Mouse (Mus musculus) macrophage (primary cell): ENCODE results near the gene Plekhg2. TPM values are rescaled to one million over a fixed set of nuclear protein-coding genes. Genes with fewer than 3 reads are reported as not detected.

Source experiments
- H3K27ac ChIP-seq: fragments of 350-480 bp; formaldehyde crosslinking; 2 replicates; pipeline ENCODE4 v1.9.0; 2021
- H3K36me3 ChIP-seq: fragments of 350-480 bp; formaldehyde crosslinking; 2 replicates; pipeline ENCODE4 v1.9.0; 2021; ENCODE audit errors: inconsistent target
- H3K4me3 ChIP-seq: fragments of 350-480 bp; formaldehyde crosslinking; 2 replicates; pipeline ENCODE4 v1.9.0; 2021; ENCODE audit errors: inconsistent target
- H3K79me2 ChIP-seq: fragments of 350-480 bp; formaldehyde crosslinking; 2 replicates; pipeline ENCODE4 v1.9.0; 2021; ENCODE audit errors: inconsistent target
- WGBS: methylation state at CpG from one replicate; pipeline ENCODE4 v1.1.7; 2026; ENCODE audit warnings: inconsistent platforms; ENCODE audit not compliant: missing documents; 5-methylcytosine and 5-hydroxymethylcytosine counted together
- polyA plus RNA-seq: library from polyadenylated mRNA; stranded (reverse); fragments of 250-400 nt; gene quantifications from 3 replicates; pipeline ENCODE4 v1.2.4, GENCODE M21; 2018; ENCODE audit warnings: inconsistent platforms

Gene Plekhg2
- polyA plus RNA-seq, 1 experiment from 2014 or later = 7.0 TPM

DNA sequence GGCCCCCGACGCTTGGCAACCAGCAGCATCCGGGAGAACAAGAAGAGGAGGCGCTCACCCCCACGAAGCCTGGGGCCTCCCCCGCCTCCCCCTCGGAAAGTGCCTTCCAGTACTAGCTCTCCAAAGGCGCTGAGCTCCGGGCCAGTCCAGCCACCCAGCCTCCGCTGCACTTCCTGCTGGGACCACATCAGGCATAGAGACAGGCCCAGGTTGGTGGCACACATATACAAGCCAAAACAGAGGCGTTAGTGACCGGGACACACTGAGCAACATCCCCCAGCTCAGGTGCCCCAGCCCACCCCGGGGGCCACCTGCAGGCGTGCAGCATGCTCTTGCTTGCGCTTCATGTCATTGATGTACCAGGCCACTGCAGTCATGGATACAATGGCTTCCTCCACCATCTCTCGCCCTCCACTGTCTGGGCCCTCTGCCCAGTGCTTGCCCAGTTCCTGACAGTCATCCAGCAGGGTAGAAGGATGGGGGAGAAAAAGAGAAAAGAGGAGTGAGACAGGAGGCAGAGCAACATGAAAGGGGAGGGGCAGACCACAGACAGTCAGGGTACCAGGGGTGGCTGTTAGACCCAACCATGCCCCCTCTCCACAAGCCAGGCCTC is 4.6 kb downstream of the Plekhg2 start:
- Histone ChIP-seq H3K36me3 (no peaks in the 10 kb centered on the region), H3K79me2 (no peaks in the 10 kb centered on the region), H3K27ac (no peak overlapping the region), H3K4me3 (no peak overlapping the region)
- WGBS = 91% methylated on average over 12 of the region's 16 CpGs

DNA sequence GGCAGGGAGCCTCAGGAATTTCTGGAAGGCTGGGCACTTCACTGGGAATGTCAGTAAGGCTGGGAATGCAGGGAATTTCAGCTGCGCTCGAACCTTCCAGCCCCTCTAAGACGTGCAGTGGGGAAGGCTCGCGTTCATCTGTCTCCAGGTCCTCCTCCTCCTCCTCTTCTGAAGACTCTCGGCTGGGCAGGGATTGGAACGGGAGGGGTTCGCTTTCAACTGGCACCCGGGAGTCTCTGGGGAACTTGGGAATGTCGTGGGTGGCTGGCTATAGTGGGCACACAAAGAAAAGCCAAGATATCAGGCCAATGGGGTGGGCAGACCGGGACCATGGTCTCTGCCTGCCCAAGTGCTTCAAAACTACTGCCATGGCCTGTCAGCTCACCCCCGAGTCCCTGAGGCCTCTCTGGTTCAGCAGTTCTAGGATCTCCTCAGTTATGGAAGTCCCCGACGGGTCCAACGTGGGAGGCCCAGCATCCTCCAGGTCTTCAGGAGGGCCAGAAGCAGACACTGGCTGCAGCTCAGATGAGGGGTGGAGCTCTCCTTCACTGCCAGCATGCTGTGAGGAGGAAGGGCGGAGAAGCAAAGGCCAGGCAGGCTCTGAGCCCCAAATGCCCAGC is 9.8 kb downstream of the Plekhg2 start:
- no peak overlapping the region for H3K4me3 ChIP-seq
- no peak overlapping the region for H3K27ac ChIP-seq
- no peaks in the 10 kb centered on the region for H3K79me2 ChIP-seq
- 0 out of 2 replicates have a peak, but pooled peaks cover 4% of the 10 kb centered on the region for H3K36me3 ChIP-seq
- 91% methylated on average over 14 of the region's 16 CpGs for WGBS

DNA sequence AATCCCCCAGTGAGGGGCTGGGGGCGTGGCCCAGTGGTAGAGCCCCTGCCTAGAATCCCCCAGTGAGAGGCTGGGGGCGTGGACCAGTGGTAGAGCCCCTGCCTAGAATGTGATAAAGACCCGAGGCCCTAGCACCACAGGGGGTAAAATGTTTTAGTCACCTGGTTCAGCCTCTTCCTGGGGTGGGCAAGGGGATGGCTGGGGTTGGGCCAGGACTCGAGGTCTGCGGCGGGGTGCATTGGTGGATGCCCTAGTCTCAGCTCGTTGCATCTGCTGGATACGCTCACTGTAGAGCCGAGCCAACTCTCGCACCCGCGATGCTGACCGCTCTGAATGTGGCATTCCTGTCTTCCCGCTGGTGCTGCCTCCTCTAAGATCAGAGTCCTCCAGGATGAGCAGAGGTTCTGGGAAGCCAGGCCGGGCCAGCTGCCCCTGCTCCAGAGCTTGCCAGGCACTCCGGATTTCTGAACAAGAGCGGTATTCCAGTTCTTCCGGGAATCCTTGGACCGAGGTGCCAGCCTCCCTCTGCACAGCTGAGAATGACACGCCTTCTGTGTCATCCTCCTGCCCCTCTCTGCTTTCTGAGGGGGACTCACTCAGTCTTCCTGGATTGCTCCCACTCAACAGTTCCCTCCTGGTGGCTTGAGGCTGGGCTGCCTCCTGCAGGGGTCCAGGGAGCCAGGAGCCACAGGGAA is 10.6 kb downstream of the Plekhg2 start:
- Histone ChIP-seq H3K4me3 (no peak overlapping the region), H3K79me2 (no peaks in the 10 kb centered on the region), H3K27ac (no peak overlapping the region), H3K36me3 (0 out of 2 replicates have a peak, but pooled peaks cover 4% of the 10 kb centered on the region)
- WGBS = 94% methylated on average over 18 of the region's 20 CpGs

DNA sequence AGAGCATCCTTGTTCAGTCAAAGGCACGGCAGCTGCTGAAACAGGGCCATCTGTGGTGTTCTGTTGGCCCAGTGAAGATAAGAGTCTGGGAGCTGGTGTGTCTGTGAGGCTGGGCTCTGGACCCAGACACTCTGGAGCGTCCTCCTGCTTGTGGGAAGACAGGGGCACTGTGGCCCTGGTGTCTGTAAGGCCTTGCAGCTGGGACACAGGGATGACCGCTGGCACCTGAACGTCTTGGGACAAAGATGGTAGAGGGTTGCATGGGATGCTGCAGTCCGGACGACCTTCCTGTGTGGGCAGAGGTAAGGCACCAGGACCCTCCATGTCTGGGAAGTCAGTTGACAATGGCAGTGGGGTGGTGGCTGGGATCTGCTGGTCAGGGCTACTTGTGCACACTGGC is 12.1 kb downstream of the Plekhg2 start:
- 94% methylated on average over 6 of the region's 6 CpGs for WGBS
- Histone ChIP-seq H3K27ac (no peak overlapping the region), H3K79me2 (no peaks in the 10 kb centered on the region), H3K4me3 (no peak overlapping the region), H3K36me3 (0 out of 2 replicates have a peak, but pooled peaks cover 4% of the 10 kb centered on the region)

DNA sequence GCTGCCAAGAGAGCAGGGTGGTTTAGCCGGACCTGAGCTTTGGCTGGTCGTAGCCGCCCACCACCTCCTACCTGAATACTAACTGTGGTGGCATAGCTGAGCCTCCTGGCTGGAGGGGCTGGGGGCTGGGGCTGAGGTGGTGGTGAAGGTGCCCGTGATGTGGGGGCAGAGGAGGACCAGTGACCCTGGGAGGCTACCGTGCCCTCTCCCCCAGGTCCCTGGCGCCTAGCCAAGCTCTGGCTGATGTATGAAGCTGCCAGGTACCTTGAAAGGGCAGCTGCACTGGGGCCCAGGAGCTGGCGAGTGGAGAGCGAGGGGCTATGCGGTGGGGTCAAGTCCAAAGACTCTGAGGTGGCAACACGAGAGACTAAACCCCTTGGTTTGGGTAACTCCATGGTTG is 12.5 kb downstream of the Plekhg2 start:
- Histone ChIP-seq H3K36me3 (0 out of 2 replicates have a peak, but pooled peaks cover 4% of the 10 kb centered on the region), H3K79me2 (no peaks in the 10 kb centered on the region)
- WGBS = 92% methylated on average over 10 of the region's 10 CpGs

DNA sequence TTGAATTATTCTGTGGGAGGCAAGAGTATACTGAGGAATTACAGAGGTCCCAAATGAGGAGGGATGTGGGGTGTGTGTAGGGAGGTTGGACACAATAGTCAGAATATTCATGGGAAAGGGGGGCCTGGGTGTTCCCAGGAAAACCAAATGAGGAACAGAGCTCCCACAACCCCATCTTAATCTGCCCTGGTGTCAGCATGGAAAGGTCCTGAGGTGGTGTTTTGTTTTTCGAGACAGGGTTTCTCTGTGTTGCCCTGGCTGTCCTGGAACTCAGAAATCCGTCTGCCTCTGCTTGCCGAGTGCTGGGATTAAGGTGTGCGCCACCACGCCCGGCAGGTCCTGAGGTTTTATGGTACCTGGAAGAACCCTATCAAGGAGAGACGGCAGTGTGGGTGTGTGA is 14.0 kb downstream of the Plekhg2 start:
- Histone ChIP-seq H3K4me3 (no peak overlapping the region), H3K27ac (no peak overlapping the region), H3K79me2 (no peaks in the 10 kb centered on the region), H3K36me3 (peaks cover 16% of the 10 kb centered on the region; the same call in 1 of the 2 replicates)
- 85% methylated on average over 7 of the region's 7 CpGs for WGBS

More for the DNA sequence above, 12.5 kb downstream of the Plekhg2 start:
- Histone ChIP-seq H3K27ac (no peak overlapping the region), H3K4me3 (no peak overlapping the region)

DNA sequence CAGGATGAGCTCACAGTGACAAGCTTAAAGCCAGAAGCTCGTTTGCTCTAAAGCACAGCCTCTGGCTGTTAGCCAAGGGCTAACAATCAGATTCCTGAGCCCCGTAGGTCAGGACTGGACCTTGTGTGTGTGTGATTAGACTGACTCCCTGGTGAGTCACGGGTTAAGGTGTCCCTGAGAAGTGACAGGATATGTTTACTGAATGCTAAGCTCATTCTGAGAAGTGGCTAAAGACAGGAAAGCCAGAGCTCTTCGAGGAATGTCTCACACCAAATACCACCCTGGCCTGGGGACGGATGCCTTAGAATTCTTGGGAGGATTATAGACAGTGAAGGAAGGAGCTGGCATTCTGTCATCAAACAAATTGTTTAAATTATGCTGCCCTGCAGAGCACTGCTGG is 14.4 kb downstream of the Plekhg2 start:
- no peaks in the 10 kb centered on the region for H3K79me2 ChIP-seq
- WGBS = 48% methylated on average over 5 of the region's 5 CpGs
- no peak overlapping the region for H3K27ac ChIP-seq
- no peak overlapping the region for H3K4me3 ChIP-seq
- peaks cover 20% of the 10 kb centered on the region; the same call in 1 of the 2 replicates for H3K36me3 ChIP-seq

DNA sequence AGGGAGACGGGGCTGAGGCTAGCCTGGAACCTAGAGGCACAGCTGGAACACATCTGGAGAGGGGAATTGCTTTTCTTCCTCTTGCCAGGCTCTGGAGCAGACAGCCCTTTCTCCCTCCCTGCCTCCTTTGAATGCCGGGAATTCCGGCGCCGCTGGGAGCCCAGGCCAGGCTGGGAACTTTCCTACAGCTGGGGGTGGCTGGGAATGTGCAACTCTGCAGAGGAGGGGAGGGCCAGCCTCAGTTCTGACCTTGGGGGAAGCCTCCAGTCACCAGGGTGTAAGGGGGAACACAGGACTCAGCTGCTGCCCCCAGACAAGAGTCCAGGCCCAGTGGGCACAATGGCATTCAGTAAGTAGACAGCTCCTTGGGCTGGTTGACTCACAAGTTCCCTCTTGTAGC is 15.4 kb downstream of the Plekhg2 start:
- Histone ChIP-seq H3K36me3 (peaks cover 23% of the 10 kb centered on the region; the same call in 1 of the 2 replicates), H3K4me3 (no peak overlapping the region), H3K27ac (no peak overlapping the region), H3K79me2 (peaks cover 4% of the 10 kb centered on the region)
- WGBS = 70% methylated on average over 5 of the region's 5 CpGs

DNA sequence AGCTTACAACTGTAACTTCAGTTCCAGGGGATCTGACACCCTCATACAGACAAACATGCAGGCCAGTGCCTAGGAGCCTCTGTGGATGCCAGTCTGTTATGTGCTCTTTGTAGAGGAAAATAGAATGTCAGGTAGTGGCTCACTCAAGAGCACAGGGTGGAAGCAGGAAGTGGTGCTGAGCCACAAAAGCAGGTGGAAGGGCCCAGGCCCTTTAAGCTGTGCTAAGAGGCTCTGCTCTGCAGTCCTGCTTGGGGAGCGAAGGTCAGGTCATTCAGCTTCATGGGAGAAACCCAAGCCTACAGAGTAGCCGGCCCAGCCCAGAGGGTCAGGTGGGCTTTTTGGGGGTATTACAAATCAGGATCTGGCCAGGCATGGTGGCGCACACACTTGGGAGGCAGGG is 17.2 kb downstream of the Plekhg2 start:
- 69% methylated on average over 2 of the region's 3 CpGs for WGBS
- Histone ChIP-seq H3K4me3 (no peak overlapping the region), H3K36me3 (peaks cover 22% of the 10 kb centered on the region; the same call in 1 of the 2 replicates), H3K27ac (no peak overlapping the region), H3K79me2 (peaks cover 18% of the 10 kb centered on the region)

DNA sequence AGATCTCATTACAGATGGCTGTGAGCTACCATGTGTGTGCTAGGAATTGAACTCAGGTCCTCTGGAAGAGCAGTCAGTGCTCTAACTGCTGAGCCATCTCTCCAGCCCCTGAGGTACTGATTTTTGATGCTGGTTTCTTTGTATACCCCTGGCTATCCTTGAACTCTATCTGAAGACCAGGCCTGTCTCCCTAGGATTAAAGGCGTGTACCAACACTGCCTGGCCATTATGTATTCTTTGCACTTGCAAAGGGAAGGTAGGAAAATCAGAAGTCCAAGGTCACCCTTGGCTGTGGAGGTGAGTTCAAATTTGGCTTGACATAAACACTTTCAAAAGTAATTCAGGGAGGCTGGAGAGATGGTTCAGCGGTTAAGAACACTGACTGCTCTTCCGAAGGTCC is 17.8 kb downstream of the Plekhg2 start:
- no peak overlapping the region for H3K27ac ChIP-seq
- H3K79me2 ChIP-seq = peaks cover 18% of the 10 kb centered on the region
- WGBS = 91% methylated on average over 2 of the region's 3 CpGs

DNA sequence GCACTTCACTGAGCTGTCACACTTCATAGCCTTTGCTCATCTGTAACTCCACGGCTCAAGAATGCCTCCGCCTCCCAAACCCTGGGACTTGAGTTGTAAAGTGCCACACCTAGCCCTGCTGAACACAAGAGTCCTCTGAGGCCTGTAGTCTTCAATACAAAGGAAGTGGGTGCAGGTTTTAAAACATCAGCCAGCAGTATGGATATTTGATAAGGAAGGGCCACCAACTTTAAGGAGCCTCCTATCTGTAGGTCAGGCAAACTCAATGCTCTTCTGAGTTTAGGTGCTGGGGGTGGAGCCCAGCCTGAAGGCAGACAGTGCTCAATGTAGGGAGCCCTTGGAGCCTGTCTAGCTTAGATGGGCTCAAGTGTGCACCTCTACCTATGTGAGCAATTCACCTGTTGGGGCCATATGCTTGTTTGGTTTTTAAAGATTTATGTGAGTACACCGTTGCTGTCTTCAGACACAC is 18.3 kb downstream of the Plekhg2 start:
- 97% methylated on average over 3 of the region's 3 CpGs for WGBS
- H3K27ac ChIP-seq = no peak overlapping the region
- no peak overlapping the region for H3K4me3 ChIP-seq
- H3K79me2 ChIP-seq = peaks cover 18% of the 10 kb centered on the region
- H3K36me3 ChIP-seq = peaks cover 22% of the 10 kb centered on the region; the same call in 1 of the 2 replicates

More for the DNA sequence above, 17.8 kb downstream of the Plekhg2 start:
- Histone ChIP-seq H3K4me3 (no peak overlapping the region), H3K36me3 (peaks cover 22% of the 10 kb centered on the region; the same call in 1 of the 2 replicates)

DNA sequence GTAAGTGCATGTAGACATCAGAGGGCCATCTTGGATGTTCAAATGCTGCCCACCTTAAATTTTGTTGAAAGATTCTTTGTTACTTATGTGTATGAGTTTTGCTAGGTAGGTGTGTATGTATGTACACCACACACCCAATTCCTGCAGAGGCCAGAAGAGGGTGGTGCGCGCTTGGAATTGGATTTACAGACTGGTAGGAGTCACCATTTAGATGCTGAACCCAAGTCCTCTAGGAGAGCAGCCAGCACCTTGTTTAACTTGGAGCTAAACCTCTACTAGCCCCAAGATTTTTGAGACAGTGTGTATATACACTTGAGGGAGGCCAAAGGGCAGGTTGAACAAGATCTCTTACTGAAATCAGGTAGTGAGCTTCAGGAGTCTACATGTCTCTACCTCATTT is 19.1 kb downstream of the Plekhg2 start:
- WGBS = 100% methylated on average over 2 of the region's 2 CpGs
- Histone ChIP-seq H3K36me3 (peaks cover 22% of the 10 kb centered on the region; the same call in 1 of the 2 replicates), H3K79me2 (peaks cover 18% of the 10 kb centered on the region), H3K4me3 (no peak overlapping the region), H3K27ac (no peak overlapping the region)

DNA sequence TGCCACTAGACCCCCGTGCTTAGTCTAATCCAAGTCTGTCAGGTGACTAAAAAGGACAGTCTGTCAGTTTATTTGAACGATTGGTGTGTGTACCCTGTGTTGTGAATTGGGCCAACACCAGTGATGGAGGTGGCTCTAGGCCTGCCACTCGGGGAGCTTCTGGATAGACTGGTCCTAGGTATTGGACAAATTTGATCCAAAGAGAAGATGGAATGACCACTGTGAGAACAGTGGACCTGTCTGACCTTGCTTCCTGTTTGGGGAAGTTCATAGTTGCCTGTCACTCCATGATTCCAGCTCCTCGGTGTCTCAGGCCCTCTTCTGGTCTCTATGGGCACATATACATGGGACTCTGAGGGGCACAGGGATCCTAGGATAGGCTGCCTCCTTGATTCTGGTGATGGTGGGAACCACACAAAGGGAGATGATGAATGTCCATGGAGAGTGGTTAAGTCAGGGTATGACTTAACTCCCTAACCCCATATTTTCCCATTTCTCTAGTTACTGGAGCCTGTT is 20.7 kb downstream of the Plekhg2 start:
- H3K4me3 ChIP-seq = peak overlapping the region; percentile 98
- peaks cover 18% of the 10 kb centered on the region for H3K79me2 ChIP-seq
- peak overlapping the region; percentile 59; the same call in 1 of the 2 replicates for H3K27ac ChIP-seq
- WGBS = 6% methylated on average over 4 of the region's 4 CpGs
- H3K36me3 ChIP-seq = peaks cover 22% of the 10 kb centered on the region; the same call in 1 of the 2 replicates

DNA sequence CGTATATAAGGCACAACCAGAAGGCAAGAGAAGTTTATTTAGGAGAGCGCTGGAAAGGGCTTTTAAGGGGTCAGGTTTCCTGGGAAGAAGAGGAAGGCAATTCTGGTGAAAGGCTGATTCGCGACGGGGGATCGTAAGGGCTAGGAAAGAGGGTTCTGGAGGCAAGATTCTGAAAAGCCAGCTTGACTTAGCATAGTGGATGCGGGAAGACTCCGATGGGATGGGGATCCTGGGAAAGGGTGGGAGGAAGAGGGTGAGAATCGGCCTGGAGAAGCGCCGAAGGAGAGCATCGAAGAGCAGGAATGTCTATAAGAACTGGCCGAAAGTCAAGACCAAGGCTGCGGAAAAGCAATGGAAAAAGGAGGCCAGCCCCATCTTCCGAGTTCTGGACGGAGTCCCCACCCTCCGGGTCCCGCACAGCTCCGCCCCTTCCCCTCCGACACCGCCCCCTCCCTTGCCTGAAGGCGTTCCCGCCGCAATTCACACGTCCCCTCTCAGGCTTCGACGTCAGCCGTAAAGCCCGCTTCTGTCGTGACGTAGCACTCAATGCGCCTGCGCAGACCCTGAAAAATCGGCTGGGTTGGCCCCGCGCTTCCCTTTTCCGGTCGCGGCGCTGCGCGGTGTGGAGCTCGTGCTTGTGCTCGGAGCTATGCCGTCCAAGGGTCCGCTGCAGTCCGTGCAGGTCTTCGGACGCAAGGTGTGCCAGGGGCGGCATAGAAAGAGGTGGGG is 22.1 kb downstream of the Plekhg2 start, which contains the start of gene Rps16:
TSS of gene Rps16 (plus strand) at position 498 of the 729 bp plus-strand sequence.
- Histone ChIP-seq H3K36me3 (peaks cover 22% of the 10 kb centered on the region; the same call in 1 of the 2 replicates), H3K4me3 (peak within 1 kb of the TSS; percentile 98), H3K79me2 (peaks cover 18% of the 10 kb centered on the region), H3K27ac (peak within 1 kb of the TSS; percentile 86)
- WGBS = 2% methylated on average over 50 of the region's 50 CpGs
